Mouse (Mus musculus): Measurements from ENCODE around the gene Kifap3. TPM values are rescaled to one million over a fixed set of nuclear protein-coding genes. Genes with fewer than 3 reads are reported as not detected.
"Not testable (repeated sequence)": the region's sequence is repeated elsewhere in the genome, so short reads cannot be mapped to it uniquely, and the experiment has no call there.

The Kifap3 gene
- 17.7 and 21.3 TPM in 2 replicates for total RNA-seq (2021)
- long read RNA-seq, full-length matches to known transcripts = 12 of 17 reads
- long read RNA-seq, partial matches to known transcripts = 3 of 17 reads
- long read RNA-seq, other reads (novel, unspliced or antisense) = 2 of 17 reads

DNA sequence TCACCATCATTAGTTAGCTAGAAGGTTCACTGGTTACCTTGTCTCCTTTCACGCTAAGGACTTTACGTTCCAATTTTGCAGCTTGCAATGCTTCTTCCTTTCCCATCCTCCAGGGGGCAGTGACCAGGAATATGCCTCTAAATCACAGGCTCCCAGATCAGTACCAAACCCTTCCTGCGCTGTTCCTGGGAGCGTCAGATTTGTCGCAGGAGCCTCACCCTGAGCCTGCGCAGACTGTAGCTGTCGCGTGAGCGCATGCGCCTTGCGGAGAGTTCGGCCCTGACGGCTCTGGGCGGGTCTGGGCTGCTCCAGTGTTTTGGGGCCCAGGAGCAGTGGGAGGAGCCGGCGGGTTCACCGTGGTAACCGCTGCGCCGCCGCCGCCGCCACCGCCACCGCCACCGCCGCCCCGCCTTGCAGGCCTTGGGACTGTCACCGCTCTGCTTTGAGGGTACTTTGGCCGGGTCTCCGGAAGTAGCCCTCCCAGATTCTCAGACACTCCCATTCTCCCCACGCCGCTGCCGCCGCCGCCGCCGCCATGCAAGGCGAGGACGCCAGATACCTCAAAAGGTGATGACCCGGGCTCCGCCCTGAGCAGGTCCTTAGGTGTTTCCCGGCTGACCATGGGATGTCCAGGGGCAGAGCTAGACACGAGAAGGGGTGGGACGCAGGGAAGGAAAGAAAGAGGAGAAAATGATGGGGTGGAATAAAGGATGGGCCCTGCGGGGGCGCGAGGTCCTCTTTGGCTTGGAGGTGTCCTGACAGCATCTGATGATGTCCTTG is at the start of gene Kifap3:
Kifap3 (plus strand) TSS at position 248 of the 780 bp plus-strand sequence.
- peak; percentile 98 for DNase-seq

- not testable (repeated sequence) for DNase-seq
These were observed 48.2 kb upstream of the Kifap3 start for GRCm38 (mm10) chr1:163731166-163731565.

GRCm38 (mm10) chr1:163736441-163737238 is 42.7 kb upstream of the Kifap3 start:
- no peak for DNase-seq

GRCm38 (mm10) chr1:163737239-163737533 is 42.2 kb upstream of the Kifap3 start:
- DNase-seq = no peak

DNA sequence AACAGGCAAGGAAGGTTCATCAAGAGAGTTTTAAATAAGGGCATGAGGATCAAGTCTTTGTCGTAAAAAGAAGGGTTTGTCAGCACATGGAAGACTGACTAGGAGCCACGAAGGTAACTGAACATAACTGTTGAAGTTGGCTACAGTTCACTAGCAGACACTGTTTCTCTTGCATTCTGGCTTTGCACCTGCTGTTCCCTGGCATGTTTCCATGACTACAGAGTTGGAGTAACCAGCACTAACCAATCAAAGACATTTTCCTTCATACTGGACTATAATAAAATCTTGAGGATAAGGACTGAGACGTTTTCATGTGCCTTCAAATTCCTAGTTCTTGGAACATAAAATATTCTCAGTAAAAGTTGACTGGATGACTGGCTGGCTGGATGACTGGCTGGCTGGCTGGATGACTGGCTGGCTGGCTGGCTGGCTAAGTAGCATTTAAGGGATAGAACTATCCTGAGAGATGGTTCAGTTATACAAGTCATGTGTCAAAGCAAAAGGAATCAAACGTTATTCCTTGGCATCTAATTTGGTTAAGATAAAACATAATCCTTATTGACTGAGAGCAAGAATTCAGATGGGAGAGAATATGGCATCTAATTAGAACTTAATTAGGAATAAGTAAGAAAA is 27.9 kb upstream of the Kifap3 start:
- DNase-seq = no peak

- no peak for DNase-seq
These were observed 21.7 kb upstream of the Kifap3 start for GRCm38 (mm10) chr1:163757462-163758207.

DNA sequence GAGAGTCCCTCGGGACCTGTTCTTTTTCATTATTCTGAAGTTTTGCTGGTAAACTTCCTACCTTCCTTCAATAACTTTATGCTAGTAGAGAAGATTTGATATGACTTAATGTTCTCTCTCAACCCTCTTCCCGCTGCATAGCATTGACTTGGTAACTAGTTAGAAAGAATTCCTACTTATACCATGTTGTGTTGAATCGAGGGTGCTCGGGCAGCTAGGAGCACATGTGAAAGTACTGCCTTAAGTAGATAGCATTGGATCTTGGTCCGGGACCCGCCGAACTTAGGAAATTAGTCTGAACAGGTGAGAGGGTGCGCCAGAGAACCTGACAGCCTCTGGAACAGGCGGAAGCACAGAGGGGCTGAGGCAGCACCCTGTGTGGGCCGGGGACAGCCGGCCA is 4.2 kb downstream of the Kifap3 start:
- DNase-seq = not testable (repeated sequence)

GRCm38 (mm10) chr1:163821365-163821764 is 42.0 kb downstream of the Kifap3 start:
- DNase-seq = no peak

DNA sequence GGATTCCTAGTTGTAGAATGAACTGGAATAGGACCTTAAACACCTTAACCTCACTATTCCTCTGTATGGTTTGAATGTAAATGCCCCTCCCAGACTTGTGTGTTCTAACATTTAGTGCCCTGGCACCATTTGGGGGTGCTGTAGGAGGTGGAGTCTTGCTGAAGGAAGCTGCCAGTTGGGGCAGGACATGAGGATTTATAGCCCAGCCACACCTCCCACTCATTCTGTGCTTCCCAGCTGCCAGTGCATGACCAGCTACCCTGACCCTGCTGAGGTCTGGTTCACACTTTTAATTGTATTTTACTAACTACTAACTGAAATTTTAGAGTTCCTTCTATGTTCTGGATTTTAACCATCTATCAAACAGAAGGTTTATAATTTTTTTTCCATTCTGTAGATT is 50.1 kb downstream of the Kifap3 start:
- no peak for DNase-seq

DNA sequence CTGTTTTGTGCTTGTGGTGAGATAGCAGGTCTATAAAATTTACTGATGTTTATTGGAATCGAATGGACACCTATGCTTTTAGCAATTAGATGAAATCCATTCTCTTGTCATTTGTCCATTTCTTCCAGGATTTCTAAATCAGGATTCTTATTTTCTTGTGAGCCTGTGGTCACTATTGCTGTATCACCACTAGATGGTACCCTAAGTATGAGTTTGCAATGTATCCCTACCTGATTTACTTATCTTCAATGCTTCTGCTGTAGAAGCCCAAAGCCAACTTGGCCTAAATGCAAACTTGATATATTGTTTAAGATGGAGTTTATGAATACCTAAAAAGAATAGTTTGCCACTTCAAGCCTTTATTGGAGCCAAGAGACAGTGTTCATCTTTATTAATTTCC is 54.7 kb downstream of the Kifap3 start:
- DNase-seq = no peak

DNA sequence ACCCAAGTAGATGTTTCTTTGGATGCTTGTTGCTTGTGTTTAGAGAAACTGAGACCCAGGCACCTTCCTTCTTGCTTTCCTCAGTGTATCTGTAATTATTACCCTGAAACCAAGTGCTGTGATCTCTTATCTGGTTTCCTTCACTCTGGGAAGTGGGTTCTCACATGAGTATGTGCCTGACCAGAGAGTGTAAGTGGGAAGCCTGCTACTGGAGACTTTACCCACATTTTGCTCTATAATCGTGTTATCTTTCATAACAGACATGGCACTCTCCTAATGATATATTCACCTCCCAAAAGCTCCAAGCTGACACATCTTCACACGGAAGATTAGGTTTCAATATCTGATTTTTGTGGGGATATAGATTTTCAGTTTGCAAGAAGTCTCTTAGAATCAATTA is 55.7 kb downstream of the Kifap3 start:
- DNase-seq = no peak

DNA sequence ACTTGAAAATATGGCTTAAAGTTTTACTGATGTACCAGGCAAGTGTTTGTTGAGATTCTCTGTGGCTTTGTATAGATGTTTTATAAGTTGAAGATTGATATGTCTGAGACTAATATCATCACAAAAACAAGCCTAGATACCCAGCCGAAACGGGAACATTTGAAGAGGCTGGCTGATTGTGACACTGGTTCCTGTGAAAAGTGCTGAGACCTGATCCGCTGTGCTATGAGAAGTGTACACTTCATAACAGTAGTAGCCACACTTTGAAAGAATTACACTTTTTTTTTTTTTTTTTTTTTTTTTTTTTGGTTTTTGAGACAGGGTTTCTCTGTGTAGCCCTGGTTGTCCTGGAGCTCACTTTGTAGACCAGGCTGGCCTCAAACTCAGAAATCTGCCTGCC is 59.1 kb downstream of the Kifap3 start:
- DNase-seq = not testable (repeated sequence)

GRCm38 (mm10) chr1:163840555-163840954 is 61.2 kb downstream of the Kifap3 start:
- DNase-seq = no peak

DNA sequence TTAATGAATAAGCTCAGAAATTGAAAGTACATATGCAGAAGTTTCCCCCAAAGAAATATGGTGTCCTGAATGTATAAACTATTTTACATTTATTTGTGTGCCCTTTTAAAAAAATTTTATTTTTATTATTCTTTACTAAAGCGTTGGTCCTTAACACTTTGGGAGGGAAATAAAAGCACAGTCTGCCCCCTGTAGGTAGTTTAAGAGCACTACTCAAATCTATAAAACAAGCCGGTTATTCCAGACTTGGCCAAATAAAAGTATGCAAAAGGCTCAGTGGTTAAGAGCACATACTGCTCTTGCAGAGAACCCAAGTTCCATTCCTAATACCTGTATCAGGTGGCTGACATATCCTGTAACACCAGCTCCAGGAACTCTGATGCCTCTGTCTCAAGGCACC is 62.9 kb downstream of the Kifap3 start:
- no peak for DNase-seq

GRCm38 (mm10) chr1:163843899-163844298 is 64.5 kb downstream of the Kifap3 start:
- DNase-seq = no peak

DNA sequence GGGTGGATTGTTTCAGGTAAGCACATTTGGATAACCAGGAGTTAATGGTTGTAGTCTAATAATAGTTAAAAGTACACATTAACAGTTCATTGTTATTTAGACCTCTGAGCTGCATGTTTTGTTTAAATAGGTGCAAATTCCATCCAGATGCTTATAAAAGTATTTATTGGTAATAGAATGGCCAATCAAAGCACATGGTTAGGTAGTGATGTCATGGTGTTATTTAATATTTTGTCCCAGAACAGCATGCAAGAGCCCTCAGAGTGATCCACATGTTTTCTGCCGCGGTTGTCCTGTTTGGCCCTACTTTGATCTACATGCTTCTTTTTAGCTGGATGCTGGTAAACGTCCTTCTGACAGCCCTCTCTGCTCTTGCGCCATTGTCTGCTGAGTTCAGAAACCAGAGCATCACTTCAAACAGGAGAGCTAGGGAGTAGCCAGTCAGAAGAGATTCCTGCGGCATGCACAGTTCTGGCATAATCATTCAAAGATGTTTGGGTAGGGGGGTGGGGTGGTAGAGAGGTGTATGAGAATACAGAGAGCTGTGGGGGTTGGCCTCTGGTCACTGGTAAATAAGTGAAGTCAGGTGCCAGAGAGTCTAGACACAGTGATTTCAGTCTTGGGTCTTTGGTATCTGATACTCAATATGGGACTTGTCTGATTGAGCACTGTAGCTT is 73.6 kb downstream of the Kifap3 start:
- no peak for DNase-seq

- DNase-seq = no peak
These were observed 79.0 kb downstream of the Kifap3 start for GRCm38 (mm10) chr1:163858420-163858819.

DNA sequence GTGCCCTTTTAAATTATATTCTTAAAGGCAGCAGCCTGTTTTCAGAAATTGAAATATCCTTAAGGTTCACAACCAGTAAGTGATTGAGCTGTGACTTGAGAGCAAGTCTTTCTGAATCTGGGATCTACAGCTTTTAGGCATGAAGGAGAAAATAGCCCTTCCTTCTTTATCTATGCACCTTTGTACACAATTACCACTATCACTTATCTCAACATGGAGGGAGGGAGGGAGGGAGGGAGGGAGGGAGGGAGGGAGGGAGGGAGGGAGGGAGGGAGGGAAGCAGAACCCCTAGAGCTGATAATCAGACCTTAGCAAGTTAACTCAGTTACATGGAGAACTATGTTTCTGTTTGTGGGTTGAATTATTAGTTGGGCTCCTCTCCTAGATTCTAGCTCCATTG is 82.2 kb downstream of the Kifap3 start:
- no peak for DNase-seq

- no peak for DNase-seq
These were observed 93.8 kb downstream of the Kifap3 start for GRCm38 (mm10) chr1:163873158-163873557.

GRCm38 (mm10) chr1:163889629-163890028 is 110.2 kb downstream of the Kifap3 start:
- DNase-seq = no peak

DNA sequence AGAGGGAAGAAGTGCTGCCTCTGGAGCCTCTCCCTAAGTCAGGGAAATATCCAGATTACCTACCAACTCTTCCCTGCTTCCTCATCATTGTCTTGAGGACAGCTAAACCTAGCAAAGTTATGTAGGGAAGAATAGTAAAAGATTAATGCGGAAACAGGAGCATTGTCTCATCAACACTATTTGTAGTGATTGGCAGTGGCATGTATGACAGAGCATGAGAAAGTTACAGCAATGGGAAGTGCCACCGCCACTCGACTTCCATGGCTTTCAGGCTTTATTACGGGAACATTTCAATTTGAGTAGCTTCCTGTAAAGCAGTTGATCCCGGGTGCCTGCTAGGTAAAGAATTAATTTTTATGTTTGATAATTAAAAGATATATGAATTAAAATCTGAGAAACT is 113.9 kb downstream of the Kifap3 start:
- no peak for DNase-seq
